Mouse (Mus musculus) E14TG2a.4 (cell line): ENCODE data around the gene Hoxc13.

Experiments used
- CTCF ChIP-seq: conservative IDR thresholded peaks from 2 replicates; pipeline ENCODE4 v1.5.1; 2014; ENCODE audit warnings: low read length
- NANOG ChIP-seq: IDR thresholded peaks from 2 replicates; pipeline ENCODE4 v1.6.1; 2014; ENCODE audit warnings: borderline replicate concordance, low read length, mixed read lengths
- POU5F1 ChIP-seq: IDR thresholded peaks from 2 replicates; pipeline ENCODE4 v1.6.1; 2014; ENCODE audit warnings: low read length, borderline replicate concordance

DNA sequence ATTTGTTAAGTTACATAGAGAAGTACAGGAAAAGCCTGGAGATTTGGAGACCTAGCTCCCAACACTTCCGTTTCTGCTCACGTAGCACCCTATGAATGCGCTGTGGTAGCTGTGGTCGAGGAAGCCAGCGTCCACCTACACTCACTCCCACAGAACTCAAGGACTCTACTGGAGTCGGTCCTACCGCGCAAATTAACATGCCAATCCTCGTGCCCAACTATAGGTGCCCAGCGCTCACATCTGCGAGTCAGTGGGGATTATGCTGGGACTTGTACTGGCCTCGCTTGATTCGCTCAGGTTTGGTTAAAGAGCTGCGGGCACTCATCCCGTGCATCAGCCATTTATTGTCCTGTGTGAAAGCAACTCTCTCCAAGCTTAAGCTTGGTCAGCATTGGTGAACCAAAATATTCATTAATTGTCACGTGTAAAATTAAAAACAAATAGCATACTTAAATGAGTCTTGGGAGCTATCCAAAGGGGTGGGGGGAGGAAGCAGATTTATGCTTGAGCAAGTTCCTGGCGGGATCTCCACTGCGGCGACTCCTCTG lies 7.8 kb upstream of the Hoxc13 start:
- TF ChIP-seq CTCF (no peak), POU5F1 (no peak), NANOG (no peak)
